Mouse (Mus musculus) urinary bladder, postnatal 10 days (tissue): ENCODE results near the gene Psg16.

ENCODE experiments used
- DNase-seq: peaks from one replicate; pipeline ENCODE4 v3.0.0; 2022; ENCODE audit warnings: low spot score

Psg16 gene

DNA sequence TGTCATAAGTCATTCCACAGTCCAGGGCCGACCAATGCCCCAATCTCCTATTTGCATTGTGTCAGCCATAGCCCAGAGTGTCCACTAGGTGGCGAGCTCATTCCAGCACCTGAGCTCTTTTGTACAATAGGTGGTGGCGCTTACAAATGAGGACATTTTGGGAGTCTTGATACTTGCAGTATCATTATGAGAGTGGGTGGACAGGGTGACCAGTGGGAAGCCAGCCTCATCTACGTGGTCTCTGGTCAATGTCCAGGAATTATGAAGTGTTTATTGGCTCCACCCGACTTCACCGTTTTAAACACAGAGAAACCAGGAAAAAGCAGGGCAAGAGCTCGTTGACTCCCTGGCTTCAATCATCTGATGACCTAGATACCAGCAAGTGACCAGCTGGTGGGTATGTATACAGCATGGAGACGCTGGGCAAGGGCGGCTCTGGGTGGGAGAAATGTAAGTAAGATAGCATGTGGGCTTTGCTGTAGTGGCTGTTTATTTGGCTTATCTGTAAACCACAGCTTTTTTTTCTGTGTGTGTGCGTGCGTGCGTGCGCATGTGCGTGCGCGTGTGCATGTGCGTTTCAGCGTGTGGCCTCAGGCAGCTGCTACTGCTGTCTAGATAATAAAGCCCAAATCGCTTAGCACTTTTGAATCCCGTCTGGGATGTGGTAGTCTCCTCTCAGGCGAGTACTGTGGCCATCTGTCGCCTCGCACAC is at the start of gene Psg16:
Gene Psg16 (plus strand): TSS at position 137 of the 712 bp plus-strand sequence.
- DNase-seq, result no peak

DNA sequence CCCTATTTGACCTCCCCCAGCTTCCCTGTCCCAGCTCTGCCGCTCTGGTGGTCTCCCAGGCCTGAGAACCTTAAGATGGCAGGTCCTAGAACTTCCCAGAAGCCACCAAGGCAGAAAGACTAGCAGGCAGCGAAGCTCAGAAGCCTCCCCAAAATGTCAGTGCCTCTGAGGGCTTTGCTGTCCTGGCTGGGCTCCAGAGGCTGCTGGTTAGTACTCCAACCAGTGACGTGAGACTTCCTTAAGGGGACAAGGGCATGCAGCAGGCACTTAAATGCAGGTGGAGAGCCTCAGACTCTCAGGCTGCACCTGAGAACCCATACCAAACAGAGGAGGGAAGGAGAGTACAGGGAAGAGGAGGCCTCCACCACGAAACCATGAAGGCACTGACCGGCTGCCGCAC is 49.7 kb upstream of the Psg16 start:
- no peak for DNase-seq

- DNase-seq, result no peak
Measured at GRCm38 (mm10) chr7:17024814-17025504, 48.9 kb upstream of the Psg16 start.

- no peak for DNase-seq
Measured at GRCm38 (mm10) chr7:17025505-17025894, 48.3 kb upstream of the Psg16 start.

DNA sequence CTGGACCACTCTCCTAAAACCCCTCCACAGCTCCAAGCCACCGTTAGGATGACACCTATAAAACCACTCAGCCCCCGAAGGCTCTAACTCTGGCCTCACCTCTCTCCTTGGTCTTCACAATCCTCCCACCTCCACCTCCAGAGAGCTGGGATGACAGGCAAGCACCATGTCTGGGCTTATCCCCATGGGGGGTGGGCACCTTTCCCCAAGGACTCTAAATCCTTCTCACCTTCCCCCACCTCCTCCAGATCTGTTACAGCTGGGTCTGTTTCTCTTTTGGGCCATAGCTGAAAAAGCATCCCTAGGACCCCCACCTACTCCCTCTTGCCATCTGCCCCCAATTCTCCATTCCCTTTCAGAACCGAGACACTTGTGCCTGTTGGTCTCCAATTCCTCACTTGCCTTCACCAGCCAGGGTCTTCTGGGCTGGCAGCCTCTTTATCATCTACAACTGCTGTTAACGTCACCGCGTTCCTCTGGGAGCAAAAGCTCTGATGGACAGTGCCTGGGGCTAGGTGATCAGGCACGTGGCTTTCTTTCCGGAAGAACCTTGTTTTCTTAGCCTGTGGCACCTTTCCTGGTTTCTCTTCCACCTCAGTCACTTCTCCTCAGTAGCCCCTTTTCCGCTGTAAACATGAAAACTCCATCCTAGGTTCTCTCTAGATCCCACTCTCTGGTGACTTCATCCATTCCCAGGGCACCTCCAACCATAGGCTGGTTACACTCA is 47.8 kb upstream of the Psg16 start:
- DNase-seq, result no peak

DNA sequence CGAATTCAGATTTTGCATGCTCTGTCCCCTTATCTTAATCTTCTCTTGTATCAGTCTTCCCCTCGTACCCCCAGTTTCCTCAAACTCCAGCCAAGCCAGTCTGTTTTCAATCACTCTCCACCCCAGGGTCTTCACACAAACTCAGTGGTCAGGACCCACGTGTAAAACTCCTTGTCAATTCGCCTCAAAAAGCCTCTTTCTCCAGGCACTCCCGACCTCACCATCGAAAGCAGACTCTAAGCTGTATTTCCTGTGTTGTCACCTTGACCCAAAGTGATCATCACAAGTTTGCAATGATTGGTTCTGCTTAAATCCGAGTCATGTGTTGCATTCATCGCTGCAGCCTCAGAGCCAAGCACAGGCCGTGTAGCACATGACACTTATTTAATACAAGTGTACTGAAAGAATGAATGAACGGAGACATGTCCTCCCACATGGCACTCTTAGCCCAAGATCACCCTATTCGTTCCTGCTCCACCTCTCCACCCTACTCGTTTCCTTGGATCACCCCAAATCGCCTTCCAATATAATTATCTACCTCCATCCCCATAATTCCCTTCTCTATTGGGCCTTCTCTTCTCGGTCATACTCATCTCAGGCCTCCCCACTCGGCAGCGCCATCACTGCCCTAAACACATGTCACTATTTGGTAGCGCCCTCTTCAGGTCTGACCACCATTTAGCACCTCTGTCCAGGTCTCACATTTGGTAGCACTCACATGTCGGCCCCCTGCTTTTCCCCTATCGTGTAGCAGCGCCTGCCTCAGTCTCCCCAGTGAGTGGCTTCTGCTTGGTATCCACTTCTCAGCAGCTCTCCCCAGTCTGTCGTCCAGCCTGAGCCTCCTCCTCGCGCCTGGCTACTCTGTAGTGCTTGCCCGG is 46.9 kb upstream of the Psg16 start:
- no peak for DNase-seq

DNA sequence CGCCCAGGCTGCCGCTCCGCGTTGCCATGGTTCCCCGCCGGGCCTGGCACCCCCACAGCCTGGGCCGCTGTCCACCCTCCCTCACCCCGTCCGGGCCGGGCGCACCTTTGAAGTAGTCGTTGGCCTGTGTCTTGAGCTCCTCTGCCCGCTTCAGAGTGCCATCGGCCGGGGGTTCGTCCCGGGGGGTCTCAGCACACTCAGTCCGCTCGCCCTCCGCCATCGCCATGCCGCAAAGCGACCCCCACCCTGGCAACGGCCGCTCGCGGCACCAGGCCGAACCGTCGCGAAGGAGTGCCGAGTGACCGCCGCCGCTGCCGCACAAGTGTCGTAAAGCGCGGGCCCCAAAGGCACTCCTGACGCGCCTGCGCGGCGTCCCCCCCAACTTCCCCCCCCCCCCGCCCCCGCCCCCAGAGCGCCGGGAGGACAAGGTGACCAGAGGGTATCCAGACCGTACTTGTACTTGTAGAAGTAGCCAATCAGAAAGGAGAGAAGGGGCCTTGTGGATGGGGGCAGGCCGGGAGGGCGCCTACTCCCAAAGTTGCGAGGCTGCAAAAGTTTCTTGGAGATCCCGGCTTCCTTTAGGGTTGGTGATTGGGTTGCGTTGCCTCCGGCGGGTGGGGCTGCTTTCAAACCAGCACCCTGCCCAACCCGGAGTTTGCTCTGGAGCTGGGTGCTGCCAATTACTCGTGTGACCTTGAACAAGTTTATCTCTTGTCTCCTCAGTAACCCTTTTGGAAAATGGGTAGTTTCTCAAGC is 46.1 kb upstream of the Psg16 start, which contains the start of gene Ppp5c:
Gene Ppp5c (minus strand): TSS at position 337 of the 756 bp plus-strand sequence.
- DNase-seq, result peak; percentile 66

GRCm38 (mm10) chr7:17028923-17029322 is 44.9 kb upstream of the Psg16 start:
- DNase-seq, result no peak

GRCm38 (mm10) chr7:17030239-17030638 is 43.6 kb upstream of the Psg16 start:
- no peak for DNase-seq

- no peak for DNase-seq
Measured at GRCm38 (mm10) chr7:17038018-17038695, 35.7 kb upstream of the Psg16 start.

DNA sequence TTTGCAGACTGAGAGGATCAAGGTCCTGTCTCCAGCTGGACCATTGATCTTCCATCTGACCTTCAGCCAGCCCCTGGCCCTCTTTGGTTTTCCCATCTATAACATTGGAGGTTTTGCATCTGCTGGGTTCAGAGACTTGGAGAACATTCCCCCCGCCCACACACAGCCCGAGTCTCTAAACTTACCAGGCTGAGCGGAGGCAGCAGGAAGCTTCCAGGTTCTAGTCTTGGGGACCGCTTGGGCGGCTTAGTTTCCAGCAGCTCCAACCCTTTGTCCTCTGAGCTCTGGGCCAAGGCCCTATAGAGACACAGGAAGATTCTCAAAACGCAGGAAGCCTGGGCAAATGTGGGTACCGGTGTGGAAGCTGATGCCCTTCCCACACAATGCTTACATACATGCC is 34.5 kb upstream of the Psg16 start:
- no peak for DNase-seq

DNA sequence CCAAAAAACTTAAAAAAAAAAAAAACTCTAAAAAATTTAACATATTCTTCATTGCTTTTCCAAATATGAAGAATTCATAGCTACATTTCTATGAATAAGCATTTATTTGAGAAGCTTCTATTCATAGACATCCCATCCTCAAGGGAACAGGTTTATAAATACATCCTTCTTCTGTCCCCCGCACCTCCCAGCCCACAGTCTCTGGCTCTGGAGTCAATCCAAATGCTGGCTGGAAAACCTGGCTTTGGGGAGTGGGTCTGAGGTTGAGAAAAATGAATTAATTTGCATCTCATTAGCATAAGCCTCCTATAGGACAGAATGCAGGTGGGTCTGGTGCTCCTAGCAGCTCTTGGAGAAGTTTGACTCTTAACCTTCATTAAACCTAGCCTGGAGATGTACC is 28.1 kb upstream of the Psg16 start:
- DNase-seq, result no peak

- DNase-seq, result no peak
Measured at GRCm38 (mm10) chr7:17047041-17047682, 26.7 kb upstream of the Psg16 start.

DNA sequence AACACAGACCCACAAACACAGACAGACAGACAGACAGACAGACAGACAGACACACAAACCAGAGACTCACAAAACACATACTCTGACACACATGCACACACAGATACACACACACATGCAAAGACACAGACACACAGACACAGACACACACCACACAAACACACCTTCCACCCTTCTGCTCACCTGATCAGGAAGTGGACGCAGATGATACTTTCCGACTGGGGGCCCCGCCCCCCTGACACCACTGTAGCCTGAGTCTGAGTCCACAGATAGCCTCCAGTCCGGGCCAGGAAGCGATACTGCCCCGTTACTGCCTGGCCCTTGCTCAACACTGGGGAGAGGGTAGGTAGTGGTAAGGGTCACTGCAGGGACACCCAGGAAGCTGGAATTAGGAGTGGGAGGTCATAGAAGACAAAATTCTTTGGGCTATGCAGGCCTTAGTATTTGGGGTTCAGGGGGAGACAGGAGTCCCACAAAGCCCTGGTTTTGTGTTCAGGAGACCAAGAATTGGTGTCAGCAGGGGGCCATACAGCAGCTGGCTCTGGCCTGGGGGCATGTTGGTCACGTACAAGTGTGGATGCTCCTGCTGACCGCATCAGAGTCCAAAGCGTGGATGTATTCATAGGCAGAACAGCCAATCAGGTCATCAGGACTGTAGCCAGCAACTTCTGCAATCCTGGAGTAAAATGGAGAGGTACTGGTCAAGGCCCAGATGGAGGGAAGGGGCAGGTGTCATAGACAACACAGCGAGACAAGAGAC is 25.2 kb upstream of the Psg16 start:
- no peak for DNase-seq

GRCm38 (mm10) chr7:17050491-17050890 is 23.3 kb upstream of the Psg16 start:
- no peak for DNase-seq

GRCm38 (mm10) chr7:17050933-17051594 is 22.8 kb upstream of the Psg16 start:
- DNase-seq, result no peak

DNA sequence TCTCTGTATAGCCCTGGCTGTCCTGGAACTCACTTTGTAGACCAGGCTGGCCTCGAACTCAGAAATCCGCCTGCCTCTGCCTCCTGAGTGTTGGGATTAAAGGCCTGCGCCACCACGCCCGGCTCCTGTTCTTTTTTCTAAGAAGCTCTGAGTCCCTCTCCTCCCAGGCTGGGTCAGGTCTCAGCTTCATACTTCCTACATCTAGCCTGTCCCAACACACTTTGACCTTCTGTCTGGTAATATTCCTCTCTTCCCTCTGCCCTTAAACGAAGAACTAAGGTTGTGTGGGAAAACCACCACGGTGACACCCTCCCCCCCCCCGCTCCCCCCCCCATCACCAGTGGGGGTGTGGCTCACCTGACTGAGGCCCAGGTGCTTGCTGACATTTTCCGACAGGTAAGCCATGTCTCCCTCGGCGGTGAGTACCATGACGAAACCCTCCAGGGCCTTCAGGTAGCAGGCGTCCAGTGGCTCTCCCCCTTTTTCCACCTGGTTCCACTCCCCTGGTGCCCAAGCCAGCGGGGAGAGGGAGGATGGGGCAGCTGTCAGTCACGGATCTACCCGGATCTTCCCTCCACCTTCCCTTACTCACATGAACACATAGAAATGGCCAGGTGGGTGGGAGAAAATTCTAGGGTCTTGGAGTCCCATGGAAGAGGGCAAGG is 19.4 kb upstream of the Psg16 start:
- no peak for DNase-seq

DNA sequence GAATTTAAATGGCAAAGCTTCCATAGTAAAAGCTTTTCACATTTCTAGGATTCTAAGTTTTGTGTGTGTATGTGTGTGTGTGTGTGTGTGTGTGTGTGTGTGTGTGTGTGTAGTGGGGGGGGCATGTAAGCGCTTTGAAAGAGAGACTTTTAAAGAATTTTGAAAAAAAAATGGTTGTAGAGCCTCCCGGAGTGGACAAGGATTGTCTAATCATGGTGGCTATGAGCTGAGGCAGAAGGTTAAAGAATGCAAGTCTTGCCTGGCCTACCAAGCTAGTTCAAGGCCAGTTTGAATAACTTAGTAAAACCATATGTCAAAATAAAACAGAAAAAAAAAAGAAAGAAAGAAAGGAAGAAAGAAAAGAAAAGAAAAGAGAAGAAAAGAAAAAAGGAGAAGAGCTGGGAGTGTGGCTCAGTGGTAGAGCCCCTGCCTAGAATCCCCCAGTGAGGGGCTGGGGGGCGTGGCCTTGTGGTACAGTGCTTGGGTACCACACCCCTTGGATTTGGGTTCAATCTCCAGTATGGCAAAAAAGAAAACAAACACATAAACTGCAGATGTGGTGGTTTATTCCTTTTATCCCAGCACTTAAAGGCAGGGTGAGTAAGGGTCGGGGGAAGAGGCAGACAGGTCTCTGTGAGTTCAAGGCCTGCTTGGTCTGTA is 18.4 kb upstream of the Psg16 start:
- no peak for DNase-seq
